Mouse (Mus musculus): ENCODE data around the gene Adgre5.

The Adgre5 gene

GRCm38 (mm10) chr8:83684517-83684916 lies 56.6 kb downstream of the Adgre5 start:
- DNase-seq (ENCODE audit: low spot score) = no peak

- DNase-seq (ENCODE audit: low spot score) = peak; percentile 67
Observed at GRCm38 (mm10) chr8:83681099-83681498, 60.0 kb downstream of the Adgre5 start.

- no peak for DNase-seq (ENCODE audit: low spot score)
Observed at GRCm38 (mm10) chr8:83680603-83681002, 60.5 kb downstream of the Adgre5 start.

GRCm38 (mm10) chr8:83679866-83680265 lies 61.3 kb downstream of the Adgre5 start:
- DNase-seq (ENCODE audit: low spot score) = no peak

- DNase-seq (ENCODE audit: low spot score) = no peak
Observed at GRCm38 (mm10) chr8:83674497-83674896, 66.6 kb downstream of the Adgre5 start.
